Mouse (Mus musculus) heart, postnatal 0 days (tissue): ENCODE measurements around the gene Cnksr3.

ENCODE experiments used
- CTCF ChIP-seq: IDR thresholded peaks from 2 replicates; pipeline ENCODE4 v1.5.1; 2016; ENCODE audit warnings: antibody characterized with exemption, control low read depth, low read depth
- EP300 ChIP-seq: IDR thresholded peaks from 2 replicates; pipeline ENCODE4 v1.6.1; 2016; ENCODE audit warnings: antibody characterized with exemption, low read depth

DNA sequence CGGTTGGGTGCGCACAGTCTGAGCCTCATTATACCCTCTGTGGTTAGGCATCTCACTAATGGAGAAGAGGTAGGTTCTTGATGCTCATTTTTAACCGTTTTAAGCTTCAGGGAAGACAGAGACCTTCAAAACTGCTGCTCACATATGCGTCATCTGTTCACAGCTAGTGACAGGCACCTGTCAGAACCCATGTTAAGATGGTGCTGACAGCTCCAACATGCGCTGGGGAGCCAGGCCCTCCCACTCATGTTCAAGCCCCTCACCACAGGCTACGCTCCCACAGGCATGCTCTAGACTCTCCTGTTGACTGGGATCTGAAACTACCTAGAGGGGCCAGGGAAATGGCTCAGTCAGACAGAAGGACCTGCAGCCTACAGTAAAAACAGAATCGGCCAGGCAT is 11.4 kb downstream of the Cnksr3 start:
- TF ChIP-seq CTCF (no peak), EP300 (no peak)
